Comparison of ENCODE assay signal across 8 mouse cellular contexts in genomic region chr10:80173358-80173757, GRCm38 (mm10). TPM values are rescaled to one million over a fixed set of nuclear protein-coding genes. Genes with fewer than 3 reads are reported as not detected.
DNase-seq lines count a peak whose midpoint lies in the region; ATAC-seq and TF ChIP-seq lines count a peak whose summit lies in the region.

No protein-coding gene starts in this region.

- peaks cover 19% of the 10 kb centered on the region for H3K36me3 ChIP-seq in limb, embryonic 11.5 days (ENCODE audit: control insufficient read depth, insufficient read depth, low read length)
- H3K36me3 ChIP-seq in small intestine, adult 2 months (ENCODE audit: control insufficient read depth, insufficient read depth, low read length) = peaks cover 24% of the 10 kb centered on the region

- peak; percentile 62 for DNase-seq in cerebellum, adult 9-11 months
- no peak for DNase-seq in cerebellum, postnatal 10 days
- peak; percentile 23 for DNase-seq in right cerebral cortex, postnatal 14 days
- no peak for DNase-seq in right cerebral cortex, adult 2 months (ENCODE audit: low spot score in 2 of 2)
- no peak for DNase-seq in limb, embryonic 11.5 days (ENCODE audit: low spot score)
- DNase-seq in adrenal gland, postnatal 4 days (ENCODE audit: low spot score in 2 of 2) = no peak
- DNase-seq in urinary bladder, adult 18-20 months (ENCODE audit: low spot score in 2 of 2) = no peak

- 14% methylated on average over 11 of the region's 11 CpGs for WGBS in limb, embryonic 11.5 days
- 4% methylated on average over 11 of the region's 11 CpGs for WGBS in small intestine, adult 2 months

- H3K4me2 ChIP-seq in limb, embryonic 11.5 days (ENCODE audit: low read depth, severe bottlenecking) = peak overlapping the region; percentile 46

- H3K4me3 ChIP-seq in limb, embryonic 11.5 days (ENCODE audit: low read depth, low read length) = peak overlapping the region; percentile 33
- H3K4me3 ChIP-seq in small intestine, adult 2 months (ENCODE audit: low read depth, low read length) = peak overlapping the region; percentile 79

- H3K27ac ChIP-seq in limb, embryonic 11.5 days (replicated peaks; ENCODE audit: low read depth, low read length) = no peak overlapping the region
- 0 out of 2 replicates have a peak overlapping the region, but pooled peaks have one; percentile 11 for H3K27ac ChIP-seq in small intestine, adult 2 months (ENCODE audit: insufficient read depth, low read depth, low read length)

- H3K27me3 ChIP-seq in limb, embryonic 11.5 days (ENCODE audit: control insufficient read depth, insufficient read depth, low read length) = no peaks in the 10 kb centered on the region
- H3K27me3 ChIP-seq in small intestine, adult 2 months (ENCODE audit: control insufficient read depth, insufficient read depth, low read length) = no peaks in the 10 kb centered on the region

- no peak for TF ChIP-seq POLR2A in small intestine, adult 2 months (IDR thresholded peaks at IDR 0.05; ENCODE audit: low read depth, low read length)

- H3K4me1 ChIP-seq in limb, embryonic 11.5 days (ENCODE audit: control insufficient read depth, insufficient read depth, low read length) = peaks cover 18% of the 10 kb centered on the region
- H3K4me1 ChIP-seq in small intestine, adult 2 months (ENCODE audit: control insufficient read depth, insufficient read depth, insufficient read length, low read length) = peaks cover 11% of the 10 kb centered on the region

- peak overlapping the region; percentile 47 for H3K9ac ChIP-seq in limb, embryonic 11.5 days (ENCODE audit: low read length)

- no peaks in the 10 kb centered on the region for H3K9me3 ChIP-seq in limb, embryonic 11.5 days (ENCODE audit: control insufficient read depth, low read length)

- TF ChIP-seq CTCF in small intestine, adult 2 months (IDR thresholded peaks at IDR 0.05; ENCODE audit: extremely low read depth, insufficient read length, insufficient replicate concordance, low read depth, low read length) = no peak

- no peak for ATAC-seq in limb, embryonic 11.5 days (ENCODE audit: insufficient number of reproducible peaks, low FRiP score, low TSS enrichment, low read depth)

RNA-seq across cellular contexts. Expression of gene 1600002K03Rik, which starts 0.6 kb away (rescaled TPM):
- polyA plus RNA-seq in limb, embryonic 11.5 days (2014; fragmentation: Nextera tagmentation; extraction: Ambion mirVana) = 5.9 and 7.2 TPM in 2 replicates
- 6.8 and 9.0 TPM in 2 replicates for polyA plus RNA-seq in small intestine, adult 2 months (2012; rRNA removed)
- 1 to 10 TPM; 7.5 to 8.8 TPM for total RNA-seq in adrenal gland, postnatal 4 days (2021)

RNA-seq across cellular contexts. Expression of gene Efna2, which starts 5.9 kb away (rescaled TPM):
- polyA plus RNA-seq in limb, embryonic 11.5 days (2014; fragmentation: Nextera tagmentation; extraction: Ambion mirVana) = 51.3 and 54.8 TPM in 2 replicates
- 1.5 and 1.8 TPM in 2 replicates for polyA plus RNA-seq in small intestine, adult 2 months (2012; rRNA removed)
- 1 to 10 TPM; 6.5 to 7.5 TPM for total RNA-seq in adrenal gland, postnatal 4 days (2021)

RNA-seq across cellular contexts. Expression of gene Cirbp, which starts 7.6 kb away (rescaled TPM):
- polyA plus RNA-seq in limb, embryonic 11.5 days (2014; fragmentation: Nextera tagmentation; extraction: Ambion mirVana) = 67.9 and 68.1 TPM in 2 replicates
- 18.5 and 48.0 TPM in 2 replicates for polyA plus RNA-seq in small intestine, adult 2 months (2012; rRNA removed)
- total RNA-seq in adrenal gland, postnatal 4 days (2021) = 100 to 1,000 TPM; 296 to 322 TPM

RNA-seq across cellular contexts. Expression of gene Midn, which starts 25.3 kb away (rescaled TPM):
- 59.3 and 60.9 TPM in 2 replicates for polyA plus RNA-seq in limb, embryonic 11.5 days (2014; fragmentation: Nextera tagmentation; extraction: Ambion mirVana)
- polyA plus RNA-seq in small intestine, adult 2 months (2012; rRNA removed) = 151 and 372 TPM in 2 replicates
- 100 to 1,000 TPM; 113 to 124 TPM for total RNA-seq in adrenal gland, postnatal 4 days (2021)

RNA-seq across cellular contexts. Expression of gene Cbarp, which starts 32.7 kb away (rescaled TPM):
- 4.7 and 6.5 TPM in 2 replicates for polyA plus RNA-seq in limb, embryonic 11.5 days (2014; fragmentation: Nextera tagmentation; extraction: Ambion mirVana)
- 3.7 and 6.6 TPM in 2 replicates for polyA plus RNA-seq in small intestine, adult 2 months (2012; rRNA removed)
- total RNA-seq in adrenal gland, postnatal 4 days (2021) = 10 to 100 TPM; 49.1 to 72.7 TPM

Comparison
In these comparisons a context has a peak if more than half of its experiments do, and no peak if none do; other contexts are left out.
1. DNase-seq: peak in cerebellum, adult 9-11 months (single experiment) and right cerebral cortex, postnatal 14 days (single experiment); none in cerebellum, postnatal 10 days (0 of 2), right cerebral cortex, adult 2 months (0 of 2), limb, embryonic 11.5 days (single experiment), adrenal gland, postnatal 4 days (0 of 2) and urinary bladder, adult 18-20 months (0 of 2).
2. RNA of gene Efna2, which starts 5.9 kb away (polyA plus RNA-seq): 51.3 to 54.8 TPM in limb, embryonic 11.5 days; 1.5 to 1.8 TPM in small intestine, adult 2 months; every median in the first group is over 10 times any median in the second.